Mouse (Mus musculus) gastrocnemius, postnatal 36 days (tissue): ENCODE results near the gene Fam205a2. TPM values are rescaled to one million over a fixed set of nuclear protein-coding genes. Genes with fewer than 3 reads are reported as not detected.
"Not testable (repeated sequence)": the region's sequence is repeated elsewhere in the genome, so short reads cannot be mapped to it uniquely, and the experiment has no call there.

ENCODE experiments used
- DNase-seq, 2 experiments: peaks; one replicate each; pipeline ENCODE4 v3.0.0; 2022
- intact Hi-C: fragments of 180-260 bp; cut with DNase I; formaldehyde crosslinking; loops from one replicate; pipeline ENCODE4 v1.15.1; 2025
- long read RNA-seq, 2 experiments: library from polyadenylated mRNA; stranded (forward); transcript quantifications; one replicate each; pipeline ENCODE4 v2.0.0; 2021
- total RNA-seq, 2 experiments: library from RNA; stranded (reverse); gene quantifications; 2 replicates each; pipeline ENCODE4 v1.2.3; 2021

Gene Fam205a2
- total RNA-seq = not detected
- long read RNA-seq, experiment 1 = 0 reads
- long read RNA-seq, experiment 2 = 0 reads

- intact Hi-C loops = not testable (repeated sequence)
These were observed at the start of gene Fam205a2 for GRCm38 (mm10) chr4:42528075-42528474. Gene Fam205a2 (minus strand): TSS chr4:42528175.

More at GRCm38 (mm10) chr4:42528075-42528474, at the start of gene Fam205a2:
- DNase-seq = not testable (repeated sequence)

Other genes with a start within 250 kb of the Fam205a2 start
- gene Gm21953, start 233.9 kb downstream of the Fam205a2 start, total RNA-seq = not detected
- not detected for gene Fam205a3, start 209.8 kb downstream of the Fam205a2 start, total RNA-seq
- not detected for gene Gm21586, start 88.8 kb downstream of the Fam205a2 start, total RNA-seq
- gene Gm2163, start 61.4 kb downstream of the Fam205a2 start, total RNA-seq = not detected
- not detected for gene Gm10591, start 84.0 kb upstream of the Fam205a2 start, total RNA-seq
- gene Gm2564, start 101.5 kb upstream of the Fam205a2 start, total RNA-seq = 1 to 10 TPM; 2.7 to 4.3 TPM
- not detected for gene Ccl27b, start 127.1 kb upstream of the Fam205a2 start, total RNA-seq
- under 1 TPM; 0.23 to 0.25 TPM for gene Il11ra2, start 133.7 kb upstream of the Fam205a2 start, total RNA-seq
- gene 4930578G10Rik, start 207.4 kb upstream of the Fam205a2 start, total RNA-seq = under 1 TPM in 1 of 2 experiments, not detected in 1; 0.57 TPM
- gene Ccl19, start 228.4 kb upstream of the Fam205a2 start, total RNA-seq = not detected
- gene Ccl21a, start 245.8 kb upstream of the Fam205a2 start, total RNA-seq = 10 to 100 TPM in 1 of 2 experiments, 1 to 10 TPM in 1; 7.8 to 13.8 TPM